Mouse (Mus musculus) ES-Bruce4 (cell line): ENCODE measurements around the gene Arl5a.
A peak's percentile ranks its signal among the peaks of the same experiment; 100 is the strongest.

Experiments used
- CTCF ChIP-seq: IDR thresholded peaks from one replicate; pipeline ENCODE4 v1.8.1; 2011; ENCODE audit warnings: low read depth, low read length
- EP300 ChIP-seq: IDR thresholded peaks from 2 replicates; pipeline ENCODE4 v1.6.1; 2011; ENCODE audit warnings: low read depth, low read length; ENCODE audit not compliant: insufficient read depth
- POLR2A ChIP-seq: IDR thresholded peaks from one replicate; pipeline ENCODE4 v1.8.1; 2011; ENCODE audit warnings: low read length; ENCODE audit not compliant: insufficient read depth

DNA sequence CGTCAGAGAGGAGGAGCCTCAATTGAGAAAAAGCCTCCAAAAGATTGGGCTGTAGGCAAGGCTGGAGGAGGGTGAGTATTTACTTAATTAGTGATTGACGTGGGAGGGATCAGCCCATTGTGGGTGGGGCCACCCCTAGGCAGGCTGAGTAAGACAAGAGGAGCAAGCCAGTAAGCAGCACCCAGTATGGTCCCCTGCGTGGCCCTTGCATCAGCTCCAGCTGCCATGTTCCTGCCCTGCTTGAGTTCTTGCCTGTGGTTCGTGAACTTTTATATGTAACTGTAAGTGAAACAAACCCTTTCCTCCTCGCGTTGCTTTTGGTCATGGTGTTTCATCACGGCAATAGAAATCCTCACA, 46.3 kb downstream of the Arl5a start, which contains the start of gene Neb:
- no peak for TF ChIP-seq CTCF
- peak; percentile 15 for TF ChIP-seq POLR2A
- no peak for TF ChIP-seq EP300
